Mouse (Mus musculus) neural tube, embryonic 14.5 days (tissue): ENCODE measurements at regions not wholly inside any gene's neighbourhood (a gene's known extent, or its start where the extent isn't known, plus 50 kb on each side); places are given as distances from the start of the nearest gene placed in this dataset.
"Not testable (repeated sequence)": the region's sequence is repeated elsewhere in the genome, so short reads cannot be mapped to it uniquely, and the experiment has no call there.

Experiments
- ATAC-seq: fragments of 200-750 bp; cut with Nextera tagmentation; 2 replicates; pipeline ENCODE4 v1.8.0; 2017; ENCODE audit warnings: low read depth, mild to moderate bottlenecking, moderate TSS enrichment, moderate library complexity
- H3K27ac ChIP-seq: fragments of 300-500 bp; sonication (generic); 2 replicates; pipeline ENCODE4 v1.5.1; 2014; ENCODE audit warnings: low read depth, mild to moderate bottlenecking, control low read depth, low read length, moderate library complexity, mixed read lengths
- H3K27me3 ChIP-seq: fragments of 300-500 bp; sonication (generic); 2 replicates; pipeline ENCODE4 v1.6.1; 2014; ENCODE audit warnings: low read length; ENCODE audit not compliant: control insufficient read depth, insufficient read depth
- H3K36me3 ChIP-seq: fragments of 300-500 bp; sonication (generic); 2 replicates; pipeline ENCODE4 v1.6.1; 2014; ENCODE audit warnings: low read length, mixed read lengths; ENCODE audit not compliant: control insufficient read depth, insufficient read depth
- H3K4me1 ChIP-seq: fragments of 300-500 bp; sonication (generic); 2 replicates; pipeline ENCODE4 v1.6.1; 2014; ENCODE audit warnings: low read length; ENCODE audit not compliant: control insufficient read depth, insufficient read depth
- H3K4me2 ChIP-seq: fragments of 300-500 bp; sonication (generic); 2 replicates; pipeline ENCODE4 v1.6.1; 2014; ENCODE audit warnings: mild to moderate bottlenecking, low read depth, low read length, control low read depth
- H3K4me3 ChIP-seq: fragments of 300-500 bp; sonication (generic); 2 replicates; pipeline ENCODE4 v1.5.1; 2014; ENCODE audit warnings: low read depth, low read length, control low read depth, mixed read lengths
- H3K9ac ChIP-seq: fragments of 300-500 bp; sonication (generic); replicated peaks from 2 replicates; pipeline ENCODE4 v1.6.1; 2014; ENCODE audit warnings: low read depth, mild to moderate bottlenecking, control low read depth, low read length, mixed read lengths
- H3K9me3 ChIP-seq: fragments of 300-500 bp; sonication (generic); 2 replicates; pipeline ENCODE4 v1.6.1; 2016; ENCODE audit warnings: low read length; ENCODE audit not compliant: control insufficient read depth
- WGBS: fragments of 180-500 bp; shearing (Covaris S2); extraction: QIAGEN DNeasy Blood & Tissue Kit; methylation state at CpG from one replicate; pipeline ENCODE4 v1.1.7; 2014; 5-methylcytosine and 5-hydroxymethylcytosine counted together

DNA sequence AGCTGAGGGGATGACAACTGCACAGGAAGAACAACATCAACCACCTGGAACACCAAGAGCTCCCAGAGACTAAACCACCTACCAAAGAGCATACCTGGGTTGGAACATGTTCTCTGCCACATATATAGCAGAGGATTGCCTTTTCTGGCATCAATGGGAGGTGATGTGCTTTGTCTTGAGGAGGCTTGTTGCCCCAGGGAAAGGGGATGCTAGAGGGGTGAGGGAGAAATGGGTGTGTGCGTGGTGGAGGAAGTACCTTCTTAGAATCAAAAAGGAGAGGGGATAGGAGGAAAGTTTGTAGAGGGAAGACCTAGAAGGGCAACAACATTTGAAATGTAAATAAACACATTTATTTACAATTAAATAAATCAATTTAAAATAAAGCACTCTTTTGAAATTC, 358.5 kb upstream of the Pfkp start:
- Histone ChIP-seq H3K4me2 (no peak overlapping the region), H3K9me3 (no peaks in the 10 kb centered on the region), H3K9ac (no peak overlapping the region), H3K4me1 (no peaks in the 10 kb centered on the region), H3K27me3 (no peaks in the 10 kb centered on the region), H3K27ac (no peak overlapping the region), H3K36me3 (no peaks in the 10 kb centered on the region), H3K4me3 (no peak overlapping the region)
- WGBS = 77% methylated on average over 1 of the region's 1 CpGs
- ATAC-seq = no peak

DNA sequence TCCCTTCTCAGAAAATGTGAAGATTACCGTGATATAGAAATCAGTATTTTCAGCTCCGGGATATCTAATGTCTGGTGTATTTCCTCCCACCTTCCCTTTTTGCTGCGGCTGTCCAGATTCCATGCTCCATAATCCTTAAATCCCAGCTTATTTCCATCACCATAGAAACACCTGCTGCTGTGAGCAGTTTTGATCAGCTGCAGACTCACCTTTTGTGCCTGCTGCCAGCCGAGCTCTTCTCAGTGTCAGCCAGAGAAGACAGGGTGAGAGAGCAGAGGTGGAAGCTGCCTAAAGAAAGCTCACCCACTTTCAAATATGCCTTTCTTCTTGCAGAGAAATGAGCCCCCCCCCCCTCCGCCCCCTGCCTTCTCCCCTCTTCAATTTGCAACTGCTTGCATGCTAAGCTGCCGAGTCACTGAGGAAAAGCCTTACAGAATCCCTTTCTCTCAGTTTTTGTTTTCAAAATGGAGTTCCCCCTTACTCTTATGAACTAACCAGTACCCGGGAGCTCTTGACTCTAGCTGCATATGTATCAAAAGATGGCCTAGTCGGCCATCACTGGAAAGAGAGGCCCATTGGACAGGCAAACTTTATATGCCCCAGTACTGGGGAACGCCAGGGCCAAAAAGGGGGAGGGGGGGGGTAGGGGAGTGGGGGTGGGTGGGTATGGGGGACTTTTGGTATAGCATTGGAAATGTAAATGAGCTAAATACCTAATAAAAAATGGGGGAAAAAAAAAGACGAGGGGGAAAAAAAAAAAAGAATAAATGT, 350.1 kb upstream of the Pfkp start:
- H3K9ac ChIP-seq, ATAC-seq: not testable (repeated sequence)
- 59% methylated on average over 10 of the region's 10 CpGs for WGBS

DNA sequence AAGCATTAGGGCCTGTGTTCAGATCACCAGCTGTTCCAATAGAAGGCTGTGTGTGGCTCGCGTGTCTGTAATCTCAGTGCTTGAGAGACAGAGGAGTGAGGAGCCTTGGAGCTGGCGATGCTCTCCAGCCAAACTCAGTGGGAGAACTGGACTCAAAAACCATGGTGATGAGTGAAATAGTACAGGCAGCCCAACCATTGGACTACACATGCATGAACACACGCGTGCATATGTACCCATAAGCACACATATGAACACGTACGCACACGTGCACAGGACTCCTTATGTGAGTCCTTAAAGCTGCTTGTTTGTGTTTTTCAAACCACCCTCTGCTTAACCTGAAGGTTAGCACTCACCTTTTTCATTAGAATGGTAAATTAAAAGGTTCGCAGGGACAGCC, 349.5 kb upstream of the Pfkp start:
- H3K4me3 ChIP-seq = no peak overlapping the region
- H3K36me3 ChIP-seq = no peaks in the 10 kb centered on the region
- no peaks in the 10 kb centered on the region for H3K27me3 ChIP-seq
- H3K4me2 ChIP-seq = no peak overlapping the region
- ATAC-seq = no peak
- no peaks in the 10 kb centered on the region for H3K4me1 ChIP-seq
- H3K9me3 ChIP-seq = no peaks in the 10 kb centered on the region
- 87% methylated on average over 9 of the region's 9 CpGs for WGBS
- H3K27ac ChIP-seq = no peak overlapping the region
- no peak overlapping the region for H3K9ac ChIP-seq

More for the DNA sequence above, 350.1 kb upstream of the Pfkp start:
- not testable (repeated sequence) for H3K4me2 ChIP-seq, H3K27me3 ChIP-seq, H3K27ac ChIP-seq, H3K4me1 ChIP-seq, H3K36me3 ChIP-seq, H3K9me3 ChIP-seq, H3K4me3 ChIP-seq

DNA sequence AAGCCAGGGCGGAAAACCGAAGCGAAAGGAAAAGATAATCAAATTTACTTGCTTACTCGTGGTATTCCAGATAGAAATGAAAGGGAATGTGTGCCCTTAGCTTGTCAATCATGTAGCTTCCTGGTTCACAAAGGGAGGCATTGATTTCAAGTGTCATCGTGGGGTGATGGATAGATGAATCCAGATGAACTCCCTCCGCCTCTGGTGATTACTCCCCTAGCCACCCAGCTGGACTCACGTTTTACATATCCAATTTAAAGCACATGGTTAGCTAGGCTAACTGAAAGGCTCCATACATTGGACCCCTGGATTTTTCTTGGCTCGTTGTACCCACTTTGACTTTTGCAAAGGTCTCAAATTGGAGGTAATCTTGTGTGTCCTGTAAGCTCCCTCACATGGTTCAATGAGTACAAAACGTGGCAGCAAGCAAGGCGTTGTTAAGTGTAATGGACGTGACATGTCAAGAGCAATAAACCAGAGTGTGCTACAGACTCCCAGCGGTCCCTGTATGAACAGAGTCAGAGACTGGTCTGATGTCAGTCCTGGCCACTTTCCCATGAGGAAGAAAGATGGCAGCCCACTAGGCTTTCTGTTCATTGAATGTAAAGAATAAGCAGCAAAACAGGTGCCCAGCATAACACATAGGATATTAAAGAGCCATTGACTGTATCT, 343.9 kb upstream of the Pfkp start:
- no peaks in the 10 kb centered on the region for H3K36me3 ChIP-seq
- H3K4me2 ChIP-seq = no peak overlapping the region
- no peaks in the 10 kb centered on the region for H3K4me1 ChIP-seq
- no peak overlapping the region for H3K4me3 ChIP-seq
- H3K9me3 ChIP-seq = no peaks in the 10 kb centered on the region
- no peaks in the 10 kb centered on the region for H3K27me3 ChIP-seq
- ATAC-seq = no peak
- WGBS = 40% methylated on average over 12 of the region's 12 CpGs
- H3K27ac ChIP-seq = no peak overlapping the region
- H3K9ac ChIP-seq = no peak overlapping the region

DNA sequence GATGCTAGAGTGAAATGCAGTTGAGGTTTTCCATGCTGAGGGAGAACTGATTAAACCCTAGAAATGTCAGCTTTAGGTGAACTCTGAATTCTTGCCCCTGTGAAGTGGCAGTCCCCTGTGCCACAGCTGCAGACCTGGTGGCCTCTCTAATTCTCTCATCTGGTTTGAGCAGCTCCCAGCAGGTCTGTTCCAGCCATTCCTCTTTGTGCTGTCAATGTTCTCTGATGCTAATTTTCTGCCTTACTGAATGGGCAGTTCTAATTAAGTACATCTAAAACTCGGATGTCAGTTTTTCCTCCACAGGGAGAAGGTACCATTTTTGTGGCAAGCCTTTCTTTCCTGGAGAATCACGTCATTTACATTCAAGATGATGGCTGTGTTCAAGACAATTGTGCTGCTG, 343.1 kb upstream of the Pfkp start:
- no peak overlapping the region for H3K27ac ChIP-seq
- H3K9me3 ChIP-seq = no peaks in the 10 kb centered on the region
- no peaks in the 10 kb centered on the region for H3K27me3 ChIP-seq
- H3K4me2 ChIP-seq = no peak overlapping the region
- H3K4me1 ChIP-seq = no peaks in the 10 kb centered on the region
- H3K9ac ChIP-seq = no peak overlapping the region
- H3K36me3 ChIP-seq = no peaks in the 10 kb centered on the region
- 22% methylated on average over 2 of the region's 2 CpGs for WGBS
- H3K4me3 ChIP-seq = no peak overlapping the region
- ATAC-seq = no peak

DNA sequence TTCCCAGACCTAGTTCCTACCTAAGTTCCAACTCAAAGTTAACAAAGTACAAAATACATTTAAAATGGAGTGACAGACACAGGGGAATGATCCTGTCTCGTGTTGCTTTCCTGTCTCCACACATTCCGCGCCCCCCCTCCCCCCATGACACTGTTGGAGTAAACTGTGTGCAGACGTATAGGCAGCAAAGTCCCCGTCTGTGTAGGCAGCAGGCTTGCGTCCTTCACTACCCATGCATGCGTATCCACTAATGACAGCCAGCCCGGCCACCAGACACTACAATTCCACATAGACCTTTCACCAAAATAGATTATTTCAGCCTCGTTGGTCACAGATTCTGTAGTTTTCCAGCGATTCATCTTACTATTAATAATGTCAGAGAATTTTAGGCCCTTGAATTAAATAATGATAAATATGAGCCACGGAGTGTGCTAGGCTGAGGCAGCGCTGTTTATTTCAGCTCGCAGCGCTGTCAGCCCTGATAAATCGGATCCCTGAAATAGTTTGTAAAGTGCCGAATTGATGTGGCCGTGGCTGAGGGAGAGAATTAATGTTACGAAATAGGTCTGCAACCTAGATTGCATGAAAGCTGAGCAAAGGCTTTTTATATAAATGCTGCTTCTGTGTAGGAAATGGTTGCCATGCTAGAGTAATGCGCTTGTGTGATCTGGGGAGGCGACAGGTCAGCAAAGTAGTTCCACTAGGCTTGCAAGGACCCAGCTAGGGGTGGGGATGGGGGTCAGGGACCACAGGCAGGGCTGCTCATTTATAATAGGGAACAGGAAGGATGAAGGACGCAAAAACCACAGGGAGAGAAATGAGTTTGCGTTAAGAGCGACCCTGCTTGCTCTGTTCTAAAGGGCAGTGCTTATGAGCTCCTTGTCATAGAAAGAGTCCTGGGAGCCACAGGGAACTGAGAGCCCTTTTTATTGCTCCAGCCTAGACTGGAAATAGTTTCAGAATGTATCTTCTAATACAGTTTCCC, 336.7 kb upstream of the Pfkp start:
- 70% methylated on average over 23 of the region's 23 CpGs for WGBS
- no peak overlapping the region for H3K27ac ChIP-seq

DNA sequence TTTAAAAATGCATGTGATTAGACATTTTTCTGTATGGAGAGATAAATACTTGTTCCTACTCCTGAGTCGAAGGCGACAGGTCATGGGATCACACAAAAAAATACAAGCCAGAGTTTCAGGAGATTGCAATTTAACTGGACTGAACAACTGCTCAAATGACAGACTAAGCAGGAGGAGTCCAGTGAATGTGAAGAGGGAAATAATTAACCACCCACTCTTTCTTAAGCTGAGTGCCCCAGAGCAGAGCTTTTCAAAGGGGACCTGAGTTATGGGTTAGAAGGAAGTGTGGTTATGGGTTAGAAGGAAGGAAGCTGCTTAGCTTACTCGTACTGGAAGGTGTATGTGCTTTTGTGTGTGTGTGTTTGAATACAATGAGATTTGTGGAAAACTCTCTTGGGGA, 307.1 kb upstream of the Pfkp start:
- Histone ChIP-seq H3K4me2 (no peak overlapping the region), H3K4me3 (no peak overlapping the region), H3K9me3 (no peaks in the 10 kb centered on the region), H3K36me3 (no peaks in the 10 kb centered on the region), H3K27ac (no peak overlapping the region), H3K27me3 (no peaks in the 10 kb centered on the region), H3K9ac (no peak overlapping the region), H3K4me1 (no peaks in the 10 kb centered on the region)
- 53% methylated on average over 3 of the region's 3 CpGs for WGBS
- no peak for ATAC-seq

More for the DNA sequence above, 336.7 kb upstream of the Pfkp start:
- no peak for ATAC-seq
- Histone ChIP-seq H3K27me3 (no peaks in the 10 kb centered on the region), H3K4me2 (no peak overlapping the region), H3K4me1 (no peaks in the 10 kb centered on the region), H3K9ac (no peak overlapping the region), H3K36me3 (no peaks in the 10 kb centered on the region), H3K9me3 (no peaks in the 10 kb centered on the region), H3K4me3 (no peak overlapping the region)

DNA sequence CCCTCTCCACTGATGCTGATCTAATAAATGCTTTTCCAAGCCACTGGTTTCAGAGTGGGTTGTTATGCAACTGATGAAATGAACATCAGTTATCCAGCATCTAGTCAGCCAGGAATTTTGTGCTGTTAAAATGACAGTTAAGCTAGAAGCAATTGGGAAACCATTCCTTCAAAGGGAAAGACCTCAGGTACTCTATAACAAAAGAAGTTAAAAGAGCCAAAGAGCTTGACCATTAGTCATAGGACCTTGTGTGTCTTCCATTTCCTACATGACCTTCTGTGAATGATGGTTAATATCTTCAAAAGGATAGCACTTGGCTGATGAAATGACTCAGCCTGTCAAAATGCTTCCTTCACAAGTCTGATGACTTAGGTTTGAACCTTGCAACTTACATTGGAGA, 275.6 kb upstream of the Pfkp start:
- no peak for ATAC-seq
- H3K9me3 ChIP-seq = no peaks in the 10 kb centered on the region
- no peaks in the 10 kb centered on the region for H3K4me1 ChIP-seq
- H3K4me3 ChIP-seq = no peak overlapping the region
- H3K9ac ChIP-seq = no peak overlapping the region
- no peaks in the 10 kb centered on the region for H3K36me3 ChIP-seq
- no peak overlapping the region for H3K4me2 ChIP-seq
- H3K27ac ChIP-seq = no peak overlapping the region
- no peaks in the 10 kb centered on the region for H3K27me3 ChIP-seq

DNA sequence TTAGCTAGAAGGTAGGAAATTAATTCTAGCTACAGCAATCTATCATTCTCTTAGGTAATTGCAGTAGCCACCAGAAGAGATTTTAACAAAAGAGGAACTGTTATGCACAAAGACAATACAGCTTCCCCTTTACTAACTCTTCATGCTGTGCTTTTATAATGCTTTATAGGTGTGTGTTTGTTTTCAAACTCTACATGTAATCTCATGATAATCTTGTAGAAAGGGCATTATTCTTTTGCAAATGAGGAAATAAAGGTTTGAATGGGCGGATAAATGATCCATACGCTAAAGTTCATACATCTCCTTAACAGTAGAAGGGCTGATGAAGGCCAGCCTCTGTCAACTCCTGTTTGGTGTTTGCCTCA, 273.8 kb upstream of the Pfkp start:
- Histone ChIP-seq H3K4me1 (no peaks in the 10 kb centered on the region), H3K27ac (no peak overlapping the region), H3K27me3 (no peaks in the 10 kb centered on the region), H3K36me3 (no peaks in the 10 kb centered on the region), H3K4me3 (no peak overlapping the region), H3K4me2 (no peak overlapping the region), H3K9me3 (no peaks in the 10 kb centered on the region), H3K9ac (no peak overlapping the region)
- WGBS = 29% methylated on average over 2 of the region's 2 CpGs
- no peak for ATAC-seq
